Mouse (Mus musculus) left cerebral cortex, adult 2 months (tissue): ENCODE data around the gene Gm9821. TPM values are rescaled to one million over a fixed set of nuclear protein-coding genes. Genes with fewer than 3 reads are reported as not detected.

ENCODE experiments used
- DNase-seq, 2 experiments: peaks; one replicate each; pipeline ENCODE4 v3.0.0; 2021 to 2022; ENCODE audit warnings: low spot score in 2 of 2, mixed read lengths in 1 of 2; ENCODE audit errors: extremely low spot score in 1 of 2
- H3K27ac ChIP-seq: fragments of 200-600 bp; 2 replicates; pipeline ENCODE4 v1.8.1; 2022
- H3K4me3 ChIP-seq: fragments of 200-600 bp; 2 replicates; pipeline ENCODE4 v1.8.1; 2022
- CTCF ChIP-seq: fragments of 200-600 bp; IDR thresholded peaks from 2 replicates; pipeline ENCODE4 v1.8.1; 2022; ENCODE audit warnings: antibody characterized with exemption, mild to moderate bottlenecking, moderate library complexity
- intact Hi-C: fragments of 180-260 bp; cut with DNase I; formaldehyde crosslinking; loops from one replicate; pipeline ENCODE4 v1.15.1; 2025
- total RNA-seq, 2 experiments: library from RNA; stranded (reverse); gene quantifications; 2 replicates each; pipeline ENCODE4 v1.2.3; 2021

The Gm9821 gene
- total RNA-seq, 2 experiments from 2014 or later = not detected

GRCm38 (mm10) chr2:91950275-91951085, 5.0 kb downstream of the Gm9821 start:
- no peak for TF ChIP-seq CTCF
- no peak for DNase-seq
- peak overlapping the region; percentile 35 for H3K4me3 ChIP-seq
- intact Hi-C loops = no loop called here
- peak overlapping the region; percentile 93 for H3K27ac ChIP-seq

GRCm38 (mm10) chr2:91953825-91954224, 8.3 kb downstream of the Gm9821 start:
- DNase-seq = no peak
- intact Hi-C loops = no loop called here
- Histone ChIP-seq H3K27ac (peak overlapping the region; percentile 68), H3K4me3 (no peak overlapping the region)
- TF ChIP-seq CTCF = no peak; the same call in 1 of the 2 replicates

GRCm38 (mm10) chr2:91955121-91955591, 9.7 kb downstream of the Gm9821 start:
- Histone ChIP-seq H3K4me3 (no peak overlapping the region), H3K27ac (peak overlapping the region; percentile 68)
- no peak for TF ChIP-seq CTCF
- intact Hi-C loops = no loop called here
- DNase-seq = no peak

- DNase-seq = no peak
- no peak for TF ChIP-seq CTCF
- H3K27ac ChIP-seq = peak overlapping the region; percentile 68
- intact Hi-C loops = no loop called here
- H3K4me3 ChIP-seq = no peak overlapping the region
Measured at GRCm38 (mm10) chr2:91955875-91956274, 10.4 kb downstream of the Gm9821 start.

GRCm38 (mm10) chr2:91957096-91957495, 11.6 kb downstream of the Gm9821 start:
- peak; percentile 84 to 86 for DNase-seq
- H3K4me3 ChIP-seq = no peak overlapping the region
- intact Hi-C loops = no loop called here
- TF ChIP-seq CTCF = no peak
- H3K27ac ChIP-seq = peak overlapping the region; percentile 89

GRCm38 (mm10) chr2:91958049-91958448, 12.5 kb downstream of the Gm9821 start:
- H3K27ac ChIP-seq = peak overlapping the region; percentile 89
- no peak for TF ChIP-seq CTCF
- intact Hi-C loops = no loop called here

GRCm38 (mm10) chr2:91958701-91959457, 13.4 kb downstream of the Gm9821 start:
- peak; percentile 79 for TF ChIP-seq CTCF
- DNase-seq = peak in 1 of 2 experiments; percentile 62
- peak overlapping the region; percentile 89 for H3K27ac ChIP-seq
- H3K4me3 ChIP-seq = peak overlapping the region; percentile 4; the same call in 1 of the 2 replicates
- intact Hi-C loops = no loop called here

More at GRCm38 (mm10) chr2:91958049-91958448, 12.5 kb downstream of the Gm9821 start:
- no peak for DNase-seq
- no peak overlapping the region for H3K4me3 ChIP-seq

GRCm38 (mm10) chr2:91959544-91960410, 14.3 kb downstream of the Gm9821 start:
- TF ChIP-seq CTCF = no peak
- intact Hi-C loops = no loop called here
- Histone ChIP-seq H3K27ac (peak overlapping the region; percentile 89), H3K4me3 (peak overlapping the region; percentile 26)
- DNase-seq = no peak

- no peak for TF ChIP-seq CTCF
- intact Hi-C loops = no loop called here
- DNase-seq = no peak
- Histone ChIP-seq H3K27ac (peak overlapping the region; percentile 89), H3K4me3 (peak overlapping the region; percentile 19)
Measured at GRCm38 (mm10) chr2:91960459-91960858, 15.0 kb downstream of the Gm9821 start.

- DNase-seq = no peak
- intact Hi-C loops = loop anchor here (2.0 kb wide), 1 partner anchor 17 kb away; the partner anchor contains the start of gene Gm9821
- no peak for TF ChIP-seq CTCF
- Histone ChIP-seq H3K4me3 (peak overlapping the region; percentile 84), H3K27ac (peak overlapping the region; percentile 86)
Measured at GRCm38 (mm10) chr2:91961901-91962761, 16.6 kb downstream of the Gm9821 start.
